Mouse (Mus musculus) embryonic fibroblast, embryonic 13.5 days (primary cell): ENCODE measurements around the gene Rpl37a.

ENCODE experiments used
- CTCF ChIP-seq: IDR thresholded peaks from 2 replicates; pipeline ENCODE4 v1.5.1; 2011; ENCODE audit warnings: mild to moderate bottlenecking, control low read depth, low read length, moderate library complexity, borderline replicate concordance; ENCODE audit not compliant: insufficient read depth
- POLR2A ChIP-seq: IDR thresholded peaks from 2 replicates; pipeline ENCODE4 v1.6.1; 2011; ENCODE audit warnings: low read depth, mild to moderate bottlenecking, control low read depth, low read length, moderate library complexity

GRCm38 (mm10) chr1:72741406-72741805 is 30.3 kb downstream of the Rpl37a start:
- no peak for TF ChIP-seq CTCF
- no peak for TF ChIP-seq POLR2A
